Mouse (Mus musculus): ENCODE measurements around the gene Cldn24. TPM values are rescaled to one million over a fixed set of nuclear protein-coding genes. Genes with fewer than 3 reads are reported as not detected.

Cldn24 gene
- polyA plus RNA-seq, 1 experiment, result not detected

- Histone ChIP-seq H3K36me3 (ENCODE audit: control insufficient read depth, insufficient read depth, low read length) (no peaks in the 10 kb centered on the region), H3K4me3 (ENCODE audit: extremely low read depth, insufficient read depth, insufficient read length) (no peak within 1 kb of the TSS), H3K27me3 (ENCODE audit: control insufficient read depth, insufficient read depth, low read length) (no peaks in the 10 kb centered on the region), H3K27ac (ENCODE audit: insufficient read depth, low read length) (no peak within 1 kb of the TSS), H3K4me1 (ENCODE audit: control insufficient read depth, insufficient read depth, insufficient read length) (no peaks in the 10 kb centered on the region)
- DNase-seq (ENCODE audit: low read depth in 1 of 2, low spot score in 2 of 2), result no peak
- TF ChIP-seq POLR2A (IDR thresholded peaks at IDR 0.05; ENCODE audit: low read depth, low read length) (no peak), CTCF (IDR thresholded peaks at IDR 0.05; ENCODE audit: extremely low read depth, insufficient read depth, insufficient read length, insufficient replicate concordance) (no peak)
- 86% methylated on average over 13 of the region's 13 CpGs for WGBS
Measured at GRCm38 (mm10) chr8:47824182-47824581, 2.2 kb downstream of the Cldn24 start, which contains the start of gene Cldn22. TSS of gene Cldn22 (plus strand) at chr8:47824482.

DNA sequence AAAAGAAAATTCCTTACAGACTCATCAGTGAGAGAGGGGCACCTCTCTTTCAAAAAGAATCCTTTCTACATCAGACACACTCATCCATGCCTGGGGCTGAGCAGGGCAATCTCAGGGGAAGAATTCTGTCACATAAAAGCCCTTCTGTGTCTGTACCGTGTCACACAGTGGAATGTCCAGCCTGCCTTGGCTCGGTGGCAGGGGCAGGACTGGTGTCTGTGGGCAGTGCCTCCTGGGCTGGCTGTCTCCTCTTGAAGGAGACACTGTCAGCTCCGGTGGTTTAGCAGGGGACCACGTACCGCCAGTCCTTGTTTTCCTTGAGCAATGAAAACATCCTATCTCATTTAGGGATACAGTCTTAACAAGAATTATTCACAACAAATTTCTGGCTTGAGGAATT lies 3.7 kb downstream of the Cldn24 start:
- Histone ChIP-seq H3K4me1 (ENCODE audit: control insufficient read depth, insufficient read depth, insufficient read length) (no peaks in the 10 kb centered on the region), H3K27ac (ENCODE audit: insufficient read depth, low read length) (no peak overlapping the region), H3K36me3 (ENCODE audit: control insufficient read depth, insufficient read depth, low read length) (no peaks in the 10 kb centered on the region), H3K4me3 (ENCODE audit: extremely low read depth, insufficient read depth, insufficient read length) (no peak overlapping the region), H3K27me3 (ENCODE audit: control insufficient read depth, insufficient read depth, low read length) (no peaks in the 10 kb centered on the region)
- 88% methylated on average over 5 of the region's 5 CpGs for WGBS
- TF ChIP-seq CTCF (IDR thresholded peaks at IDR 0.05; ENCODE audit: extremely low read depth, insufficient read depth, insufficient read length, insufficient replicate concordance) (no peak), POLR2A (IDR thresholded peaks at IDR 0.05; ENCODE audit: low read depth, low read length) (no peak)
- no peak for DNase-seq (ENCODE audit: low read depth in 1 of 2, low spot score in 2 of 2)

GRCm38 (mm10) chr8:47826911-47827310 lies 5.0 kb downstream of the Cldn24 start:
- TF ChIP-seq POLR2A (IDR thresholded peaks at IDR 0.05; ENCODE audit: low read depth, low read length) (no peak), CTCF (IDR thresholded peaks at IDR 0.05; ENCODE audit: extremely low read depth, insufficient read depth, insufficient read length, insufficient replicate concordance) (no peak)
- 95% methylated on average over 9 of the region's 9 CpGs for WGBS
- H3K4me3 ChIP-seq (ENCODE audit: extremely low read depth, insufficient read depth, insufficient read length), result no peak overlapping the region
- no peak overlapping the region for H3K27ac ChIP-seq (ENCODE audit: insufficient read depth, low read length)
- H3K4me1 ChIP-seq (ENCODE audit: control insufficient read depth, insufficient read depth, insufficient read length), result no peaks in the 10 kb centered on the region
- H3K27me3 ChIP-seq (ENCODE audit: control insufficient read depth, insufficient read depth, low read length), result no peaks in the 10 kb centered on the region
- no peaks in the 10 kb centered on the region for H3K36me3 ChIP-seq (ENCODE audit: control insufficient read depth, insufficient read depth, low read length)
- no peak for DNase-seq (ENCODE audit: low read depth in 1 of 2, low spot score in 2 of 2)

DNA sequence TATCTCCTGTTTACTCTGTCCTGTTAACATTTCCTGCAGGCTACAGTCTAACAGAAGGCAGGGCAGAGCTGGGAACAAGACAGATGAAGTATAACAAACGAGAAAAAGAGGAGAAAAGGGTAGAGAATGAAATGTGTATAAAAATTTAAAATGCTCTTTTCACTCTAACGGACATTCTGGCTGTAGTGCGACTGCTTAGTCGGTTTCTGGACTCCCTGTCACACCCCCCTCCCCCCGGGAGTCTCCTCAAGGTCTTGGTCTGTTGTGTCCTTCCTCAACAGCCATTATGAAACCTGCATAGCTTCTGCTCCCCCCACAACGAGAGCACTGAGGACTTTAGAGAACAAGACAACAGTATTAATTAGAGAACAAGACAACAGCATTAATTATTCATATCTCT lies 10.7 kb downstream of the Cldn24 start:
- H3K4me1 ChIP-seq (ENCODE audit: control insufficient read depth, insufficient read depth, insufficient read length), result no peaks in the 10 kb centered on the region
- no peak for TF ChIP-seq CTCF (IDR thresholded peaks at IDR 0.05; ENCODE audit: extremely low read depth, insufficient read depth, insufficient read length, insufficient replicate concordance)
- TF ChIP-seq POLR2A (IDR thresholded peaks at IDR 0.05; ENCODE audit: low read depth, low read length), result no peak
- no peaks in the 10 kb centered on the region for H3K27me3 ChIP-seq (ENCODE audit: control insufficient read depth, insufficient read depth, low read length)
- no peak for DNase-seq (ENCODE audit: low read depth in 1 of 2, low spot score in 2 of 2)
- WGBS, result 80% methylated on average over 6 of the region's 6 CpGs
- H3K36me3 ChIP-seq (ENCODE audit: control insufficient read depth, insufficient read depth, low read length), result no peaks in the 10 kb centered on the region
- H3K27ac ChIP-seq (ENCODE audit: insufficient read depth, low read length), result no peak overlapping the region
- H3K4me3 ChIP-seq (ENCODE audit: extremely low read depth, insufficient read depth, insufficient read length), result no peak overlapping the region

- TF ChIP-seq CTCF (IDR thresholded peaks at IDR 0.05; ENCODE audit: extremely low read depth, insufficient read depth, insufficient read length, insufficient replicate concordance) (no peak), POLR2A (IDR thresholded peaks at IDR 0.05; ENCODE audit: low read depth, low read length) (no peak)
- WGBS, result 86% methylated on average over 1 of the region's 1 CpGs
- H3K4me3 ChIP-seq (ENCODE audit: extremely low read depth, insufficient read depth, insufficient read length), result no peak overlapping the region
- no peak for DNase-seq (ENCODE audit: low read depth in 1 of 2, low spot score in 2 of 2)
- no peak overlapping the region for H3K27ac ChIP-seq (ENCODE audit: insufficient read depth, low read length)
- H3K4me1 ChIP-seq (ENCODE audit: control insufficient read depth, insufficient read depth, insufficient read length), result no peaks in the 10 kb centered on the region
- no peaks in the 10 kb centered on the region for H3K27me3 ChIP-seq (ENCODE audit: control insufficient read depth, insufficient read depth, low read length)
- H3K36me3 ChIP-seq (ENCODE audit: control insufficient read depth, insufficient read depth, low read length), result no peaks in the 10 kb centered on the region
Measured at GRCm38 (mm10) chr8:47833944-47834343, 12.0 kb downstream of the Cldn24 start.

- no peak for TF ChIP-seq POLR2A (IDR thresholded peaks at IDR 0.05; ENCODE audit: low read depth, low read length)
- TF ChIP-seq CTCF (IDR thresholded peaks at IDR 0.05; ENCODE audit: extremely low read depth, insufficient read depth, insufficient read length, insufficient replicate concordance), result no peak
- H3K27ac ChIP-seq (ENCODE audit: insufficient read depth, low read length), result no peak overlapping the region
- H3K4me1 ChIP-seq (ENCODE audit: control insufficient read depth, insufficient read depth, insufficient read length), result no peaks in the 10 kb centered on the region
- DNase-seq (ENCODE audit: low read depth in 1 of 2, low spot score in 2 of 2), result no peak
- WGBS, result 92% methylated on average over 7 of the region's 7 CpGs
- peaks cover 3% of the 10 kb centered on the region for H3K36me3 ChIP-seq (ENCODE audit: control insufficient read depth, insufficient read depth, low read length)
- no peak overlapping the region for H3K4me3 ChIP-seq (ENCODE audit: extremely low read depth, insufficient read depth, insufficient read length)
- no peaks in the 10 kb centered on the region for H3K27me3 ChIP-seq (ENCODE audit: control insufficient read depth, insufficient read depth, low read length)
Measured at GRCm38 (mm10) chr8:47843063-47843462, 21.1 kb downstream of the Cldn24 start.

GRCm38 (mm10) chr8:47843651-47844050 lies 21.7 kb downstream of the Cldn24 start:
- no peak for TF ChIP-seq POLR2A (IDR thresholded peaks at IDR 0.05; ENCODE audit: low read depth, low read length)
- no peak for TF ChIP-seq CTCF (IDR thresholded peaks at IDR 0.05; ENCODE audit: extremely low read depth, insufficient read depth, insufficient read length, insufficient replicate concordance)
- 94% methylated on average over 10 of the region's 10 CpGs for WGBS
- H3K36me3 ChIP-seq (ENCODE audit: control insufficient read depth, insufficient read depth, low read length), result peaks cover 3% of the 10 kb centered on the region
- H3K27me3 ChIP-seq (ENCODE audit: control insufficient read depth, insufficient read depth, low read length), result no peaks in the 10 kb centered on the region
- H3K27ac ChIP-seq (ENCODE audit: insufficient read depth, low read length), result no peak overlapping the region
- no peak for DNase-seq (ENCODE audit: low read depth in 1 of 2, low spot score in 2 of 2)
- no peaks in the 10 kb centered on the region for H3K4me1 ChIP-seq (ENCODE audit: control insufficient read depth, insufficient read depth, insufficient read length)
- H3K4me3 ChIP-seq (ENCODE audit: extremely low read depth, insufficient read depth, insufficient read length), result no peak overlapping the region

Data from spleen, adult 2 months (tissue).